Mouse (Mus musculus) NIH3T3 (cell line): Measurements from ENCODE around the gene Sh3d19.
"Not testable (repeated sequence)": the region's sequence is repeated elsewhere in the genome, so short reads cannot be mapped to it uniquely, and the experiment has no call there.

Experiments used
- DNase-seq: peaks from one replicate; pipeline ENCODE4 v3.0.0-alpha.2; 2012; ENCODE audit warnings: low read depth

The Sh3d19 gene

DNA sequence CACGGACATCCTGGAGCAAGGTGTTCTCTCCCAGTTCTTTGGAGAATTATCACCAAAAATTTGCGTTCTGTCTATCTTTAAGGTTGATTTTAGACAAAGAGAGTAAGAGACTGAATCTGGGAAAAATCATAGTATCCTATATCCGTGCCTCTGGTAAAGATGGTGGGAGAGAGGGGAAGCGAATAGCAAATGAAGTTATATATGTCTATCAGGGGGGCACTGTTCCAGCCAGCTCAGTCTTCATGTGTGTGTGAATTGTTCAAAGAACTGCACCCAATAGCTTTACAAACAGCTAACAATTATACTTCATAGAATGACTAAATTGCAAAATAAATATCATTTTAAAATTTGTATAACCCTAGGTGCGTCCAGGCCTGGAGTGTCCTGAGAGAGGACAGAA, 123.0 kb downstream of the Sh3d19 start:
- DNase-seq = no peak

- DNase-seq = no peak
Measured at GRCm38 (mm10) chr3:86101956-86102355, 131.0 kb downstream of the Sh3d19 start.

DNA sequence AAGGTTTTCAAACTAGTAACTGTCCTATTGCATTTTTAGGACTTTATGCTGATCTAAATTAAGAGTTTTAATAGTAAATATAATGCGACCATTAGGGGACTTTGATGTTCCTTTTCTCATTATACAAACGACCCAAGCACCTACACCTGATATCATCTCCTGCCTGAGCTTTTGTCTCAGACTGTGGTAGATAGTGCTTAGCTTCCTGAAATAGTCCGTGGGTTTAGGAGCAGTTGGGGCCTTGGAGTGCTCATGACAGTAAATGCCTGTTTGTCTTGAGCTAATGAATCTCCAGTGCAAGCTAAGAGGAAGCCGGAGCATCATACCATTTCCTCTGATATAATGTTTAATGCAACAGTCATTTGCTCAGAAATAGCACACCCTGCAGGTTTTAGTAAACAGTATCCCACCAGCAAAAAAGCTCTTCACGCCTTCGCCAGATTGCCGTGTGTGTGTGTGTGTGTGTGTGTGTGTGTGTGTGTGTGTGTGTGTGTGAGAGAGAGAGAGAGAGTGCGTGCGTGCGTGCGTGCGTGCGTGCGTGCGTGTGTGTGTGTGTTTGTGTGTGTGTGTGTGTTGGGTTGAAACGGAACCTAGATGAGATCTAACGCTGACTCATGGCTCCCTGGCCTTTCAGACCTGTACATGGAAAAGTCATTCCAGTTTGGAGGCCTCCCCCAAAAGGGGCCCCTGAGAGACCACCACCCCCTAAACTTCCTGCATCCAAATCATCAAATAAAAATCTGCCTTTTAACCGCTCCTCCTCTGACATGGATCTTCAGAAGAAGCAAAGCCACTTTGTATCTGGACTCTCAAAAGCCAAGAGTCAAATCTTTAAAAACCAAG, 132.8 kb downstream of the Sh3d19 start:
- DNase-seq = no peak

GRCm38 (mm10) chr3:86104433-86104832, 133.5 kb downstream of the Sh3d19 start:
- DNase-seq = not testable (repeated sequence)

- no peak for DNase-seq
Measured at GRCm38 (mm10) chr3:86104909-86105308, 134.0 kb downstream of the Sh3d19 start.

GRCm38 (mm10) chr3:86106086-86106632, 135.2 kb downstream of the Sh3d19 start:
- DNase-seq = no peak

DNA sequence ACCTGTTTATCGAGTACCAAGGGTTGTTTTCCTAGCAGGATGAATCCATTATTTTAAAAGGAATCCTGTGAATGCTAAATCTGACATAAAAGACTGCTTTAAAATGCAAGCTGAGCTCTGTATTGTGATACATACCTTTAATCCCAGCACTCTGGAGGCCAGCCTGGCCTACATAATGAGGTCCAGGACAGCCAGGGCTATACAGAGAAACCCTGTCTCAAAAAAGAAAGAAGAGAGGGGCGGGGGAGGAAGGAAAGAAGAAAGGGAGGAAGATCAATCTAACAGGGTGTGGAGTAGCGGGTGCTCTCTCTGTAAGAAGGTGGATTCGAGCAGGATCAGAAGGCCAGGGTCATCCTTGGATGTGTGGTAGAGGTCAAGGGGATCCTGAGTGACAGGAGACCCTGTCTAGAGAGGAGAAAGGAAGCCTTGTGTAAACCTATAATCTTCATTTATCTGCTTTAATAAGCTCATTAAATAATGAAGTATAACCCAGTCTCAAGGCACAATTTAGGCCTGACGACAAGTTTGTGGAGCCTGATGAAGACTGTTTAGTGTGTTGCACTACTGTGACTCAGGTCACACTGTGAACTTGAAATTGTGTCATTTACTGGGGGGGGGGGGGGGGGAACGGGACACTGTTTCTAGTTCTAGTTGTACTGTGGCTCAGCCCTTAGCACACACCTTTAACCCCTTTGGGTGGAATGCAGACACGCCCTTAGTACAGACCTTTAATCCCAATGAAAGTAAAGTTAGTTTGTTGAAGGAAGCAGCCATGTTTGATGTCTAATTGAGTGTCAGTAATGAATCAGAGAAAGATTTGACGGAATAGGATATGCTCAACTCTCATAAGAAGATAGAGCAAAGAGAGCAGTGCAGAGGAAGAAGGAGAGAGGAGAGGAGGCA, 137.0 kb downstream of the Sh3d19 start:
- no peak for DNase-seq

DNA sequence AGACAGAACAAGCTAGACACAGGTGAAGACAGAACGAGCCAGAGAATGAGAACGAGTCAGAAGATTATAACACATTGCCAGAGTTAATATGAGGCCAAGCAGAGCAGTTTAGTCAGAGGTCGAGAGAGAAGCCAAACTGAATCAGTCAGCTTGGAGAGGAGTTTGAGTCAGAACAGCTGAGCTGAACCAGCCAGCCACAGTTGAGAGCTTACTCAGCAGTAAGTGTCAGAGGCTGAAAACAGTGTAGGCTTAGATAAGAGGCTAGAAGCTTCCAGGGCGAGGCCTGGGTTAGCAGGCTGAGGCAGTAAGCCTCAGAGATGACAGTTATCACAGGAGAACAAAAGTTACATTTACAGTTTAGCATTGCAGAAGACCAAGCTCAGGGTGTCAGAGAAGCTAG, 137.7 kb downstream of the Sh3d19 start:
- peak; percentile 26 for DNase-seq

DNA sequence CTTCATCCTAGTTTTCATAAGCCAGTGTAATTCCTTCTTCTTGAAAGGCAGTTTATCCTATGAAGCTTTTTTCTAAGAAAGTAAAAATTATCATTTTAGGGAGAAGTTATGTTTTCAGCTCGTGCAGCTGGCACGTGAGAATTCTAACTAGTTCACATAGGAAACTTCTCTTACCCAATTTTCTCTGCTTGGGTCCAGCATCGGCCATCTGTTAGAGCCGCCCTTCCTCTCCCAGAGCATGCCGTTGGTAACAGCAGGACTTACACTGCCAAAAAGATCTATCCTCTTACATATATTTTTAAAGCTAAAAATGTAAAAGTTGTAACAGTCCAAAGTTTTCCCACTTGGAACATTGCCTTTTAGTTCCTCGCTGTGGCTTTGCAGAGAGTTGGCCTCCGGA, 138.2 kb downstream of the Sh3d19 start:
- no peak for DNase-seq

DNA sequence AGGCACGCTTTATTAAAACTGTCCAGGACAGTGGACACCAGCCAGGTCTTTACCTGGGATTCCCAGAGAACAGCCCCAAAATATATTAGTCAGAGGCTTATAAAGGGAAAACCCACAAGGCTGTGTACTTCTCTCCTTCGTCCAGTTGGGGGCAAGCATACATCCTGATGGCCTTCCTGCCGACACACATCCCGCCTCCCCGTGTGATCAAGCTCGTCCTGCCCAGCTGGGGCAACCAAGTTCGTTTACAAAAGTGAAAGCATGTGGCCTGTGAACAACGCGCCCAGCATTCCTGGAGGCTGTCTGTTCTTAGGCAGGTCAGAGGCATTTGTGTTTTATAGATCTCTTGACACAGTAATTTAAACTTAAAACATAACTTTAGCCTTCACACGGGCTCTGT, 139.2 kb downstream of the Sh3d19 start:
- peak; percentile 61 for DNase-seq

GRCm38 (mm10) chr3:86112766-86113165, 141.9 kb downstream of the Sh3d19 start:
- no peak for DNase-seq

- DNase-seq = peak; percentile 59
Measured at GRCm38 (mm10) chr3:86114659-86115338, 143.9 kb downstream of the Sh3d19 start.

DNA sequence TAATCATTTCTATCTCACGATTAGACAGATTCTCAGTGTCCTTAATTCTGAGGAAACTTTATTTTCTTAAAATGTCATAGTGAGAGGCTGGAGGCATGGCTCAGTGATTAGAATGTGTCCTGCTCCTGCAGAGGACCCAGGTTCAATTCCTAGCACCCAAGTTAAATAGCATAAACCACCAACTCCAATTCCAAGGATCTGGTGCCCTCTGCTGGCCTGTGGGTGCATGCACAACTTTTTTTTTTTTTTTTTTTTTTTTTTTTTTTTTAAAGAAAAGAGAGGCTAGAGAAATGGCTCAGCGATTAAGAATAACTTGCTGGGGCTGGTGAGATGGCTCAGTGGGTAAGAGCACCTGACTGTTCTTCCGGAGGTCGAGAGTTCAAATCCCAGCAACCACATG, 146.0 kb downstream of the Sh3d19 start:
- peak; percentile 37 for DNase-seq

DNA sequence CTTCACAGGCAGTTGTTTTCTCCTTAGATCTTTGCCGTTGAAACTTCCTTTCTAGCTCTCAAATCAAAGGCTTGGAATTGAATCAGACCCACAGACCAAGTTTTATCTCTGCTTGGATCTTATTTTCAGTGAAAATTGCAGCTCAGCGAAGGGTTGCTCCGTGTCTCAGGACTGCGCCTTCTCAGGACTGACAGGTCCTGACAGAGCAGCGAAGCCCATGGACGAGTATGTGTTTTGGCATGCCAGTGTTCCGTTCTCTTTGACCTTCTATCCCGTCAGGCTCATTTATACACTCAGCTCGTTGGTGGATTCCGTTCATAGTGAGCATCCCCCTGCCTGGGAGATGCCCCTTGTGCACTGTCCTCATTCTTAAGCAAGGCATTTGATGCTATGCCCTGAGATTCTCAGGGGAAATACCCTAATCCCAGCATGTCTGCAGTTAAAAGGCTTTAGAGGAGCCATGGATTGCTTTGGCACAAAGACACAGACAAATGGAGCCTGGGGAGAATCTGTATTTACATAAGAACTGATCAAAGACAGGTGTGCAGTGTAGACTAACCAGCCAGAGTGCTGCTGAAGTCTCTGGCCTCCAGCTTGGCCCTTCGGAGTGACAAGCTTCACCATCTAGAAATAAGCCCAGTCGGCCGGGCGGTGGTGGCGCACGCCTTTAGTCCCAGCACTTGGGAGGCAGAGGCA, 148.5 kb downstream of the Sh3d19 start:
- no peak for DNase-seq

- DNase-seq = peak; percentile 46
Measured at GRCm38 (mm10) chr3:86122156-86122555, 151.2 kb downstream of the Sh3d19 start.

DNA sequence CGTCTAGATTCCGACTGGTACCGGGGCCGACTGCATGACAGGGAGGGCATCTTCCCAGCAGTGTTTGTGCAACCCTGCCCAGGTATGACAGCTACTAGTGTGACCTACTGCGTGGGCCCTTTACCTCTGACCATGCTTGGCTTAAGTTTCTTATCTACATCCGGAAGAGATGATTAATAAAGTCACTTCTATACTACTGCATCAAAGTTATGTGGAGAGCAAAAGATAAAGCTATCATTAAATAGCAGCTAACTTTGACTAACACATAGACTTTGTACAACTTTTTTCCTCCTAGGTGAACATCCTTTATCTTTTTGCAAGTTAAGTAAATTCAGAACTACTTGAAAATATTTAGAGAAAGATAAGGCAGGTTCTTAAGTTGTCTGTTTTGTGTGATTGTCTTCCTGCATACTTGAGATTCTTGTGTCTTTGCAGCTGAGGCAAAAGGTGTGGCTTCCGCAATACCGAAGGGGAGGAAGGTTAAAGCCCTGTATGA, 152.4 kb downstream of the Sh3d19 start:
- no peak for DNase-seq

- peak; percentile 88 for DNase-seq
Measured at GRCm38 (mm10) chr3:86129757-86130156, 158.8 kb downstream of the Sh3d19 start.

GRCm38 (mm10) chr3:86134939-86135638, 164.2 kb downstream of the Sh3d19 start:
- no peak for DNase-seq

DNA sequence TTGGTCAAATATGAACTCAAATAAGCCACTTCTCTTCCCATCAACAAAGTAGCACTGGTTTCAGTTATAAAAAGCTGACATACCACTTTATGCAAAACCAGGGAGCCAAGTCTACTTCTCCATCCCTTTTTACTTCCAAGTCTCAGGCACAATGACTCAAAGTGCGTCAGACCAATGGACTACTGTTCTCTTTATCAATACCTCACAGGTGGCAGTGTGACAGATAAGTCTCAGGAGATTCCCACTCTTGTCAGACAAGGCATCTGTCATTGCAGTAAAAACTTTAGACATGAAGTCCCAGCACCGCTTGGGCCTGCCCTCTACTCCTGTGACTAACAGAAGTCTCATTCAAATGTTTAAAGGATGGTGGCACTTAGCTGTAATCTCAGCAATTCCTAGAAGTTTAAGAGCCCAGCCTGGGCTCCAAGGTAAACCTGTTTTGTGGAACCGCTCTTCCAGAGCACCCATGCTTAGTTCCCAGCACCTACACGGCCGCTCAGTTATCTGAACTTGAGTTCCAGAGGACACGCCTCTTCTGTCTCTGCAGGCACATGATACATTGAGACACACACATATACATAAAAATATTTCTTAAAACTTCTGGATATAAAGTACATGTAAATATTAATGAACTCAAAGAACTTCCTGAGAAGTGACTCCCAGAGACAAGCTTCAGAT, 165.1 kb downstream of the Sh3d19 start:
- no peak for DNase-seq

DNA sequence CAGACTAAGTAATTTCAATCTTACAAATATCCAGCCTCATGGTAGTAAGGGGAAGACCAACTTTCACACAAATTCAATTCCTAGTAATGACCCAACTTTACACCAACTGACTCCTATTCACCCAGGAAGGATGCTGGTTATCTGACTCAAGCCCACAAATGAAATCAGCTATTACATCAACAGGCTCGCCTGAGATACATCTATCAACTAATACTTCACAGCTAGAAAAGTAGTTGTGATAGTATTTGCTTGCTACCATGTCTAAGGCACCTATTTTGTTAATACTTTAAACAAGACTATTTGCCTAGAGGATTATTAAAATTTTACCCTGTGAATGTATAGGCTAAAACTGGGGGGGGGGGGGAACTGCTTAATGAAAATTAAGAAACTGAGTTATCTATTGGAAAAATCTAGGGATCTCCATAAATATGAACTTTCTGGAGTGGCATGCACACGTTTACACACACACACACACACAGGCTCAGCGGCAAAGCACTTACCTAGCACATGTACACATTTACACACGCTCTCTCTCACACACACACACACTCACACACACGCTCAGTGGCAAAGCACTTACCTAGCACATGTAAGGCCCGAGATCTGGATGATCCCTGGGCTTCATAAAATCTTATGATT, 166.1 kb downstream of the Sh3d19 start:
- no peak for DNase-seq
